Mouse (Mus musculus): ENCODE results near the gene Slc9a9.

- TF ChIP-seq GATA1 (IDR thresholded peaks at IDR 0.05; ENCODE audit: low read length) (no peak), TAL1 (IDR thresholded peaks at IDR 0.05; ENCODE audit: low read length) (no peak)
These were observed 5.0 kb downstream of the Slc9a9 start for GRCm38 (mm10) chr9:94674704-94675103.
